Mouse (Mus musculus): ENCODE data around the gene Ptcra.
"Not testable (repeated sequence)": the region's sequence is repeated elsewhere in the genome, so short reads cannot be mapped to it uniquely, and the experiment has no call there.

The Ptcra gene

GRCm38 (mm10) chr17:46763544-46763943, at the start of gene Ptcra:
TSS of gene Ptcra (minus strand) at chr17:46763712.
- in situ Hi-C loops (cut with MboI): no loop called here

GRCm38 (mm10) chr17:46812442-46812841, 48.9 kb upstream of the Ptcra start:
- in situ Hi-C loops (cut with MboI): no loop called here

- in situ Hi-C loops (cut with MboI): no loop called here
Observed at GRCm38 (mm10) chr17:46810672-46811071, 47.2 kb upstream of the Ptcra start.

- in situ Hi-C loops (cut with MboI): no loop called here
Observed at GRCm38 (mm10) chr17:46809131-46809830, 45.8 kb upstream of the Ptcra start.

- in situ Hi-C loops (cut with MboI): no loop called here
Observed at GRCm38 (mm10) chr17:46808376-46808775, 44.9 kb upstream of the Ptcra start.

GRCm38 (mm10) chr17:46801761-46802160, 38.2 kb upstream of the Ptcra start:
- in situ Hi-C loops (cut with MboI): no loop called here

- in situ Hi-C loops (cut with MboI): no loop called here
Observed at GRCm38 (mm10) chr17:46799680-46800079, 36.2 kb upstream of the Ptcra start.

GRCm38 (mm10) chr17:46797386-46797785, 33.9 kb upstream of the Ptcra start:
- in situ Hi-C loops (cut with MboI): no loop called here

- in situ Hi-C loops (cut with MboI): no loop called here
Observed at GRCm38 (mm10) chr17:46796743-46797142, 33.2 kb upstream of the Ptcra start.

- in situ Hi-C loops (cut with MboI): no loop called here
Observed at GRCm38 (mm10) chr17:46792963-46793362, 29.5 kb upstream of the Ptcra start.

- in situ Hi-C loops (cut with MboI): not testable (repeated sequence)
Observed at GRCm38 (mm10) chr17:46787974-46788373, 24.5 kb upstream of the Ptcra start.

- in situ Hi-C loops (cut with MboI): no loop called here
Observed at GRCm38 (mm10) chr17:46786952-46787351, 23.4 kb upstream of the Ptcra start.

- in situ Hi-C loops (cut with MboI): no loop called here
Observed at GRCm38 (mm10) chr17:46783222-46783565, 19.7 kb upstream of the Ptcra start.

- in situ Hi-C loops (cut with MboI): no loop called here
Observed at GRCm38 (mm10) chr17:46782341-46783221, 19.1 kb upstream of the Ptcra start, which contains the start of gene Rpl7l1. TSS of gene Rpl7l1 (minus strand) at chr17:46782672.

GRCm38 (mm10) chr17:46781876-46782275, 18.4 kb upstream of the Ptcra start:
- in situ Hi-C loops (cut with MboI): no loop called here

GRCm38 (mm10) chr17:46776087-46776486, 12.6 kb upstream of the Ptcra start:
- in situ Hi-C loops (cut with MboI): no loop called here

- in situ Hi-C loops (cut with MboI): no loop called here
Observed at GRCm38 (mm10) chr17:46775070-46775469, 11.6 kb upstream of the Ptcra start.

GRCm38 (mm10) chr17:46774131-46774472, 10.6 kb upstream of the Ptcra start:
- in situ Hi-C loops (cut with MboI): no loop called here

- in situ Hi-C loops (cut with MboI): no loop called here
Observed at GRCm38 (mm10) chr17:46773278-46774130, 10.0 kb upstream of the Ptcra start.

- in situ Hi-C loops (cut with MboI): no loop called here
Observed at GRCm38 (mm10) chr17:46772404-46773277, 9.1 kb upstream of the Ptcra start, which contains the start of gene 2310039H08Rik. TSS of gene 2310039H08Rik (plus strand) at chr17:46772635.

GRCm38 (mm10) chr17:46772038-46772403, 8.5 kb upstream of the Ptcra start:
- in situ Hi-C loops (cut with MboI): no loop called here
